Mouse (Mus musculus) adrenal gland, postnatal 10 days (tissue): ENCODE measurements around the gene Rdh5. TPM values are rescaled to one million over a fixed set of nuclear protein-coding genes. Genes with fewer than 3 reads are reported as not detected.

Experiments
- DNase-seq: peaks from one replicate; pipeline ENCODE4 v3.0.0; 2021; ENCODE audit warnings: mixed read lengths
- total RNA-seq, 2 experiments: library from RNA; stranded (reverse); gene quantifications; 2 replicates each; pipeline ENCODE4 v1.2.3; 2021

Gene Rdh5
- total RNA-seq, 2 experiments from 2014 or later, result 16.4 to 22.8 TPM

GRCm38 (mm10) chr10:128929638-128930378 lies 7.1 kb upstream of the Rdh5 start:
- no peak for DNase-seq

DNA sequence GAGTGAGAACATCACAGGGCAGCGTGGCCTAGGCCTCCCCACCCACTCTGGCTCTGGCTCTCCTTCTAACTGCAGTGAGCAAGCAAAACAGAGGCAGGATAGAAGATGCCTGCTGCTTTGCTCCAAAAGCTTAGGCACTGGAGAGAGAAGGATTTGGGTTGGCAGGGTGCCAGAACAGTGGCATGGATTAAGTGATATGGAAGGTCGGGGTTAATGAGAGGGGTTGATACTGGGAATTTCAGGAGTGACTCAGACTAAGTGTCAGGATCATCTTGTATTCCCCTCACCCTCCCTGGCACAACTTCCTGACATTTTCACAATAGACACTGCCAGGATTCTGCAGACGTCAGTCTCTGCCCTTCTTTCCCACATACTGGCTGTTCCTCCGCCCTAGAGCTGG lies 5.7 kb upstream of the Rdh5 start:
- no peak for DNase-seq

DNA sequence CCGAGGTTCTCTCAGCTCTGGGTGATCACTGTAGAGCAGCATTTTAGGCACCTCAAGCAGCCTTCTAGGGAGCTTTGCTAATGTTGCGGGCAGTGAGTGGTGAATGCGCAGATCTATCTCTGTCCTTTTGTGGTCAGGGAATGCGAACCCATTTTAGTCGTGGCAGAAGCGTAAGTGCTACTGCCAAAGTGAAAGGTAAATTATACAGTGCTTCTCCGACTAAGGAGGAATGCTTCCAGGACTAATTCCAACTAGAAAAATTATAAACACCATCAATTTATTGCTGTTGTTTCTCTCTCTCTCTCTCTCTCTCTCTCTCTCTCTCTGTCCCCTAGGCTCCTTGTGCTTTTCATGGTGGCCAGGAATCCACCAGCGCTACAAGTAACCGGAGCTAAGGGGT lies 1.2 kb upstream of the Rdh5 start, which contains the start of gene Bloc1s1:
TSS of gene Bloc1s1 (minus strand) at position 101 of the 400 bp plus-strand sequence.
- no peak for DNase-seq

DNA sequence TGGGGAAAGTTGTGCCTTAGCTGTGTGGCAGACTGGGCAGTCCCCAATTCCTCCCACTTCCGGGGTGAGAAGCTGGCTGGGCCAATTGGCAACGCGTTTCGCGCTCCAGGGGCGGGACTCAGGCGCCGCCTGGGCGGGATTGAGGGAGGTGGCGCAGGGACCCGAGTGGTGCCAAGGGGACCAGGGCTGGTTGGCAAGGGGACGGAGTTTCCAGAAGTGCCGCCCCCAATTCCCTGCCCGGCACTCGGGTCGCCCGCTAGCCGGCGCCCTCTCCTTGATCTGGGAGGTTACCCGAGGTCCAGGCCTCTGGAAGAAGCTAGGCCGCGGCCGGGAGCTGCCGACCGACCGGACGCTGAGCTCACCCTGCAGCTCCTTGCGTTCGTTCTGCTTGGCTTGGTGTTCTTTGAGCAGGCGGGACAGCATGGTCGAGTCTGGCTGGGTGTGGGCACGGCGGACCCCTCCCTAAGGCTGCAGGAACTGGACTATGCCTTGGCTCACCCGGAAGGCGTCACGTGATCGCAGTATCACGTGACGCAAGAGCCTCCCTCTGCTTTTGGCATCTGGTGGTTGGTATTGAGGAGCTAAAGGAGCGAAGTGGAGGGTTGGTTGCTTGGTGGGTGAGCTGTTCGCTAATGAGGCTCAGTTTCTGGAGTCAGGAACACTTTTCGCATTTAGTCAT lies 464 bp upstream of the Rdh5 start:
- peak; percentile 98 for DNase-seq

GRCm38 (mm10) chr10:128921883-128922821 lies 536 bp downstream of the Rdh5 start:
- no peak for DNase-seq

- no peak for DNase-seq
Measured at GRCm38 (mm10) chr10:128921251-128921650, 1.4 kb downstream of the Rdh5 start.

DNA sequence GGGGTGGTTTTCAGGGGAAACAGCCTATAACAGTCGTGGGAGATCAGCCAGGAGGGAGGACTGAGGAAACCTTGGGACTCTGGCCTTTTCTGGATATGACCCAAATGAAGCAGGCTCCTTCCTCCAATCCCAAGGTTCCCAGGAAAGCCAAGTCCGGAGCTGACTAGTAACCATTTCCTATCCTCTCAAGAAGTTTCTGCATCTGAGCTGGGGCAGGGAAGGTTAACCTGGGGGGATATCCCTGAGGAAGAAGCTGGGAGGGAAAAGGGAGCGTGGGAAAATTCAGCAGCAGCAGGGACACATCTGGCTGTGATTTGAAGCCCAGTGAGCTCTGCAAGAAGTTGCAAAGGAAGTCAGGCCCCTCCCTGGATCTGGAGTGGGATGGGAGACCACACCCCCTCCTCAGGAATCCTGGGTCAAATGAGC lies 1.9 kb downstream of the Rdh5 start:
- DNase-seq, result no peak

DNA sequence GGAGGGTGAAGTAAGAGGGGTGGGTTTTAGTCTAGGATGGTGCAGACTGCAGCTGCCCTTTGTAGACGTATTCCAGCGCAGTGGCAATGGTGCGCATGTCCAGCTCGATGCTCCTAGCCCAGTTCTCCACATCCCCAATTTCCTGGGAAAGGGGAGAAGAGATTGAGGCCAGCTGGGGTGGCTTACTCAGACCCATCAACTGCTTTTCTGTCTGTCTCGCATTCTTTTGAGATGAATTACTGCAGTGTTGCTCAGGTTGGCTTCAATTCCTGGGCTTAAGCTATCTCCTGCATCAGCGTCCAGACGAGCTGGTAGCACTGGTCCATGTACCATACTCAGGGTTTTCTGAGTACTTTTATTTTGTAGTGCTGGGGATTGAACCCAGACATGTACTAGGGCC lies 2.7 kb downstream of the Rdh5 start:
- DNase-seq, result no peak

GRCm38 (mm10) chr10:128919203-128919631 lies 3.5 kb downstream of the Rdh5 start:
- no peak for DNase-seq

DNA sequence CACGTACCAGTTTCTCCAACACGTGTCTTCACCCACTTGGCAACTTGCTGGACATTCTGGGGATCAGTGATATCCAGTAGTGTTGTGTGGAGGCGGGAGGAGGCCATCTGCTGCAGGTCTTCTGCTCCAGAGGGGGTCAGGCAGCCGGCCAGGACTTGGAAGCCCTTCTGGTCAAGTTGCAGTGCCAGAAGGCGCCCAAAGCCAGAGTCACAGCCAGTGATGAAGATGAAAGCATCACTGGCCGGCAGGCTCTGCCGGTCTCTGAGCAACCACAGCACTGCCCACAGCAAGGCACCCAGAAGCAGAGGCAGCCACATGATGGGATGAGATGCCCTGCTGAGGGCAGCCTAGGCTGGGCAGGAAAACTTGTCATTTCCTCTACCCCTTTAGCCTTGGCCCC lies 4.4 kb downstream of the Rdh5 start:
- no peak for DNase-seq

DNA sequence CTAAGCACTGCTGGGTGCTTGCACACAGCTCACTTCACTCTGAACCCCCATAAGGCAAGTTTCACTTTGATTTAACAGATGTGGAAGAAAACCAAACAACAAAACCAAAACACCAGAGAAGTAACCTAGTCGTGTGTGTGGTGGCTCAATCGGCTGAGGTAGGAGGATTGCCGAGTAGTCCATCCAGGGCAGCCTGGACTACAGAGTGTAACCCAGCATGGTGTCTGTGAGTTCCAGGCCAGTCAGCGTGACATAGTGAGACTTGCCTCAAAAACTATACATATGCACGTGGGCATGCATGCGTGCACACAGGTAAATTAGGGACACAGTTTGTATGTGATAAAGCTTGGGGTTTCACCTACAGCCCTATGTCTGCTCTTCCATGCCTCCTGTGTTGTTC lies 5.3 kb downstream of the Rdh5 start:
- no peak for DNase-seq

DNA sequence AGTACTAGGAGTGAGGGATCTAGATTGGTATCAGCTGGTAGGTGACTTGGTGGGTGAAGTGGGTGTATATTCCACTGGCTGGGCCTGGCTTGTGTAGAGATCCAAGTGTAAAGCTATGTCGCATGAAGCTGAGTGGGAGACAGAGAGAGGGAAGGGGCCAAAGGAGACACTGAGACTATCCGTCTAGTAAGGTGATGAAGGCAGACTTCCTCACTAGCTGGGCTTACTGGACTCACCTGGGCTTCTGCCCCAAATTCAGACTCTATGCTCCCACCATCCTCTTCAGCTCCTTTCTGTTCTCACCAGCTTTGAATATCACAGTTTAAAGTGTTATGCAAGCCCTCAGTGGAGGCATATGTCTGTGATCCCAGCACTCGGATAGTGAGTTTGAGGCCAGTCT lies 6.0 kb downstream of the Rdh5 start:
- no peak for DNase-seq

GRCm38 (mm10) chr10:128915550-128915949 lies 7.1 kb downstream of the Rdh5 start:
- DNase-seq, result no peak

DNA sequence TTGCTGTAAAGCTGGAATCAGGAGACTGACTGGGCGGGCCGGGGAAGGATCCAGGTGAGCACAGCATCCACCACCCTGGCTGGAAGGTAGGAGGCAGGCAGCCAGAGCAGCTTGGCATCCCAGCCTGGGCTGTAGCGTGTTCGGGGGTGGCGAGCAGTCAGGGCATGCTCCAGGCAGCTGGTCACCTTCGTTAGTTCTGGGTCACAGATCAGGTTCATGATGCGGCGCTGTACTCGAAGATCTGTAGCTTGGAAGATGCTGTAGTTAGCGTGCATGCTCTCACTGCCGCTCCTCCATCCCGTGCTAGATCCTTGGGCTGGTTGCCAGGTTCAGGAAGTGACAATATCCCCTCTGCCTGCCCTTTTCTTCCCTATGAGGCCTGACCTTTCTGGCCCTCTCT lies 9.0 kb downstream of the Rdh5 start:
- DNase-seq, result no peak

DNA sequence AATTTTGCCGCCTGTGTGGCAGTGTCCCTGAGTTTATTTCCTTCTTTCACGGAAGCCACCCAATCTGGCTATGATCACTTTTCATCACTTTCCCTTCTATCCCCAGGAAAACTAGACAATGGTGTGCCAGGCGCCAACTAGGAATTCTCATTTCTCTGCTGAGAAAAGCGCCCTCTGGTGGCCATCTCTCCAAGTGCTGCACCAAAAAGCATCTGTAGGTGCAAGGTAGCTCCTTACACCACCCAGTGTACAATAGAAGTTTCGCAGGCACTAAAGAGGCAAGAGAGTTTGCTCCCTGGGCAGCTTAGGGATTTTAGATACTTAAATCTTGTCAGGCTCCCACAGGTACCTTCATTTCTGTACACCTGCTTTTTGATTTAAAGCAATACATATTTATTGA lies 9.5 kb downstream of the Rdh5 start:
- DNase-seq, result peak; percentile 93

DNA sequence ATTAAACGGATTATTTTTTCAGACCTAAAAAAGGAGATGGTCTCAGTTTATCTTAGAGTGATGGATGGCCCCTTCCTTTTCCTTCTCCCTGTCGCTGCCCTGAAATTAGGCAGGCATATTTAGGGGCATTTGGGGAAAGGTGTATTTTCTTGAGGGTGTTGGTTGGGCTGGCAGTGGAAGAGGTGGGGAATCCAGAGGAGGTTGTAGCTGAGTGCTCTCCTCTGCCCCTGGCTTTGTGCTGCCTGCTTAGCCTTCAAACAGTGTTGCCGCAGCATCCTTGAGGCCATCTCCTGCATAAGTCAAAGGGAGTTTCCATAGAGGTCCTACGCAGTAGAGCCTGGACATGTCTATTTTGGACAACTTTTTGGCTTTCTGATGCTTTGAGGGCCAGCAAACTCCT lies 9.9 kb downstream of the Rdh5 start:
- DNase-seq, result no peak

- no peak for DNase-seq
Measured at GRCm38 (mm10) chr10:128912268-128912667, 10.4 kb downstream of the Rdh5 start.

GRCm38 (mm10) chr10:128911430-128911829 lies 11.3 kb downstream of the Rdh5 start:
- no peak for DNase-seq

GRCm38 (mm10) chr10:128910066-128910841 lies 12.4 kb downstream of the Rdh5 start:
- DNase-seq, result peak; percentile 70

DNA sequence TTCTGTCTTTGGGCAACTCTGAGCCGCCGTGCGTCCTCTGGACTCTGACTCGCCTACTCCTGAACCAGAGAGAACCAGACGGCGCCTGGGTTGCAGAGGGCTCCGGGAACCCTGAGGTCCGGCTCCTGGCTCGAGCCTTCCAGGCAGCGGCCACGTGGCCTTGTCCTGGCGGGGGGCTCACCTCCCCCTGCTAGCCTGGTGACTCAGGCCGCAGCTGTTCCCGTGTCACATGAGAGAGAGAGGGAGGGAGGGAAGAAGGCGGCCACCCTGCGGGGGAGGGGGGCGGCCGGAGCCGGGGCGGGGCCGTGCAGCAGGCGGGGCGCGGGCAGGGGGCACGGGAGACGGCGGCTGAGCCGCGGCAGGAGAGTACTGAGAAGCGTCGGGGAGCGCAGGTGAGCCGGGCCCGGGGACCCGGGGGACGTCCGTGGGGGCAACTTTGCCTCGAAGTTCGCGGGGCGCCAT lies 13.1 kb downstream of the Rdh5 start:
- peak; percentile 91 for DNase-seq

- DNase-seq, result no peak
Measured at GRCm38 (mm10) chr10:128908778-128909448, 13.8 kb downstream of the Rdh5 start.
